Mouse (Mus musculus) brain, embryonic 14.5 days (tissue): ENCODE results near the gene Ptpn14.

Source experiments
- CTCF ChIP-seq: fragments of 200-500 bp; IDR thresholded peaks from 2 replicates; pipeline ENCODE4 v1.5.1; 2012; ENCODE audit warnings: inconsistent platforms, mild to moderate bottlenecking, moderate library complexity, borderline replicate concordance; ENCODE audit not compliant: insufficient read depth, insufficient read length; ENCODE audit errors: extremely low read depth
- POLR2A ChIP-seq: fragments of 200-500 bp; IDR thresholded peaks from 2 replicates; pipeline ENCODE4 v1.6.1; 2012; ENCODE audit warnings: mild to moderate bottlenecking, inconsistent platforms, borderline replicate concordance; ENCODE audit not compliant: poor library complexity, insufficient read depth, insufficient read length, severe bottlenecking; ENCODE audit errors: extremely low read depth

DNA sequence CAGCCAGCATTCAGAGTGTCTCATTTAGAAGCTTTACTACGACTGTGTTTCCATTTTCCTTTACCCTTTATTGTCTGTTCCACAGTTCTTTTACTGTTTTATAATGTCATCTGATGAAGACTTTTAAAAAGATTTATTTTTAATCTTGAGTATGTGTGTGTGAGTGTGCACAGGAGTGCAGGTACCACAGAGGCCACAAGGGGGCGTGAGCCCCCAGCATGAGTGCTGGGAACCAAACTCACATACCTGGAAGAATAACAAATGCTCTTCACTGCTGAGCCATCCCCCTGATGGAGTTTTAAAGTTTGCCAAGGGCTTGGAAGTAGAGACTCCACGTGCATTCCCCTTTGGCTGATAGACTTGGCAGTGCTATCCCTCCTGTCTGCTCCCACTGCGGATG lies 74.5 kb downstream of the Ptpn14 start:
- TF ChIP-seq CTCF, result peak; percentile 8; the same call in 1 of the 2 replicates
- TF ChIP-seq POLR2A, result no peak
